Mouse (Mus musculus) layer of hippocampus, adult 6 months (tissue): Measurements from ENCODE around the gene Ing2. TPM values are rescaled to one million over a fixed set of nuclear protein-coding genes. Genes with fewer than 3 reads are reported as not detected.

ENCODE experiments used
- long read RNA-seq, 2 experiments: library from polyadenylated mRNA; unstranded; transcript quantifications; one replicate each; pipeline ENCODE4 v2.0.0; 2019 to 2020
- polyA plus RNA-seq: library from polyadenylated mRNA; unstranded; fragments of <200 nt; fragmentation: Nextera tagmentation; gene quantifications from 2 replicates; pipeline ENCODE4 v1.2.3, GENCODE M21; 2021

The Ing2 gene
- polyA plus RNA-seq: 5.7 and 6.8 TPM in 2 replicates
- long read RNA-seq, experiment 1, transcript Ing2-201 (2 exons, 2,812 nt): major isoform, 6 of 15 reads
- long read RNA-seq, experiment 1, partial matches to known transcripts: 9 of 15 reads
- long read RNA-seq, experiment 1, other reads (novel, unspliced or antisense): 0 of 15 reads
- long read RNA-seq, experiment 2, transcript Ing2-201 (2 exons, 2,812 nt): major isoform, 17 of 22 reads
- long read RNA-seq, experiment 2, partial matches to known transcripts: 3 of 22 reads
- long read RNA-seq, experiment 2, other reads (novel, unspliced or antisense): 1 of 22 reads

GRCm38 (mm10) chr8:47674777-47675710 is at the start of gene Ing2:
Ing2 (minus strand) TSS chr8:47675556.

GRCm38 (mm10) chr8:47713761-47714745 is 38.7 kb upstream of the Ing2 start, which contains the start of gene Cdkn2aip:
Cdkn2aip (minus strand) TSS chr8:47713932.

Other genes starting within 250 kb of the Ing2 start
- gene Stox2, start 229.2 kb downstream of the Ing2 start, polyA plus RNA-seq: 10.2 and 11.3 TPM in 2 replicates
- gene Trappc11, start 142.1 kb downstream of the Ing2 start, polyA plus RNA-seq: 19.3 and 19.5 TPM in 2 replicates
- 17.3 and 18.4 TPM in 2 replicates for gene Rwdd4a, start 141.9 kb downstream of the Ing2 start, polyA plus RNA-seq
- gene Cdkn2aip, start 38.4 kb upstream of the Ing2 start, polyA plus RNA-seq: 8.5 and 10.7 TPM in 2 replicates
- gene Cldn24, start 146.6 kb upstream of the Ing2 start, polyA plus RNA-seq: not detected in 2 replicates
- 6.5 and 6.9 TPM in 2 replicates for gene Cldn22, start 148.9 kb upstream of the Ing2 start, polyA plus RNA-seq